Mouse (Mus musculus) forebrain, embryonic 13.5 days (tissue): Measurements from ENCODE around the gene Stat4. TPM values are rescaled to one million over a fixed set of nuclear protein-coding genes. Genes with fewer than 3 reads are reported as not detected.

Experiments
- ATAC-seq: fragments of 200-750 bp; cut with Nextera tagmentation; 2 replicates; pipeline ENCODE4 v1.8.0; 2017
- H3K27ac ChIP-seq: fragments of 300-500 bp; sonication (generic); 2 replicates; pipeline ENCODE4 v1.5.1; 2015; ENCODE audit warnings: inconsistent platforms, mild to moderate bottlenecking, moderate library complexity
- H3K27me3 ChIP-seq: fragments of 300-500 bp; sonication (generic); 2 replicates; pipeline ENCODE4 v1.6.1; 2015; ENCODE audit warnings: mild to moderate bottlenecking, inconsistent platforms
- H3K36me3 ChIP-seq: fragments of 300-500 bp; sonication (generic); 2 replicates; pipeline ENCODE4 v1.6.1; 2015; ENCODE audit warnings: mild to moderate bottlenecking, inconsistent platforms; ENCODE audit not compliant: poor library complexity, severe bottlenecking
- H3K4me1 ChIP-seq: fragments of 300-500 bp; sonication (generic); 2 replicates; pipeline ENCODE4 v1.6.1; 2015; ENCODE audit warnings: inconsistent platforms
- H3K4me2 ChIP-seq: fragments of 300-500 bp; sonication (generic); 2 replicates; pipeline ENCODE4 v1.6.1; 2015; ENCODE audit warnings: inconsistent platforms, mild to moderate bottlenecking, moderate library complexity
- H3K4me3 ChIP-seq: fragments of 300-500 bp; sonication (generic); 2 replicates; pipeline ENCODE4 v1.5.1; 2015; ENCODE audit warnings: mild to moderate bottlenecking, inconsistent platforms
- H3K9ac ChIP-seq: fragments of 300-500 bp; sonication (generic); 2 replicates; pipeline ENCODE4 v1.6.1; 2015; ENCODE audit warnings: mild to moderate bottlenecking, inconsistent platforms
- H3K9me3 ChIP-seq: fragments of 300-500 bp; sonication (generic); replicated peaks from 2 replicates; pipeline ENCODE4 v1.6.1; 2016; ENCODE audit warnings: inconsistent platforms
- WGBS: fragments of 180-500 bp; shearing (Covaris S2); methylation state at CpG from one replicate; pipeline ENCODE4 v1.1.7; 2015; 5-methylcytosine and 5-hydroxymethylcytosine counted together
- polyA plus RNA-seq: library from polyadenylated mRNA; unstranded; fragments of >200 nt; fragmentation: Nextera tagmentation; extraction: Ambion mirVana; gene quantifications from 2 replicates; pipeline ENCODE4 v1.2.1, GENCODE M21; 2015

Gene Stat4
- polyA plus RNA-seq, 1 experiment from 2014 or later, result 2.9 TPM

DNA sequence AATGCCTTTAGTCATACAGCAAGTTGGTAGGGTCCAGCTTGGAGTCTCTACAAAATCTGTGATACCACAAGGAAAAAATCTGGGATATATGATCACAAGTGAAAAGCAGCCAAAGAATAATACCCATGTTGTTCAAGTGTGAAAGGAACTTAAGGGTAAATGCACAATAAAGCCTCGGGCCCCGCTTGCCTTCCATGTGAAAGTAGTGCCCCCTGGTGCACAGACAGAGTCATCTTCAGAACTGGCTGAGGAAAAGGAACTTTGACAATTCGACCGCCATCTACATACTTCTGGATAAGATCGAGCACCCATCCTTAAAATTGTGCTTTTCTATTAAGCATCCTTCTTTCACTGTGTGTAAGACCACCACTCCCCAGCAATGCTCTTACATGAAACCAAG lies 11.6 kb downstream of the Stat4 start:
- 54% methylated on average over 5 of the region's 5 CpGs for WGBS
- H3K36me3 ChIP-seq, result no peaks in the 10 kb centered on the region
- no peak overlapping the region for H3K9ac ChIP-seq
- H3K4me3 ChIP-seq, result no peak overlapping the region
- no peaks in the 10 kb centered on the region for H3K9me3 ChIP-seq
- no peak for ATAC-seq
- peaks cover 15% of the 10 kb centered on the region for H3K4me1 ChIP-seq
- H3K27me3 ChIP-seq, result no peaks in the 10 kb centered on the region
- no peak overlapping the region; the same call in 1 of the 2 replicates for H3K27ac ChIP-seq
- H3K4me2 ChIP-seq, result no peak overlapping the region

GRCm38 (mm10) chr1:52004096-52004495 lies 17.1 kb downstream of the Stat4 start:
- H3K4me1 ChIP-seq, result peaks cover 10% of the 10 kb centered on the region

GRCm38 (mm10) chr1:52008443-52008842 lies 21.5 kb downstream of the Stat4 start:
- ATAC-seq, result 0 out of 2 replicates have a peak, but pooled peaks have one; percentile 24
- Histone ChIP-seq H3K4me1 (peaks cover 11% of the 10 kb centered on the region), H3K27ac (no peak overlapping the region), H3K4me3 (peak overlapping the region; percentile 31), H3K9me3 (no peaks in the 10 kb centered on the region), H3K27me3 (no peaks in the 10 kb centered on the region), H3K4me2 (peak overlapping the region; percentile 59), H3K36me3 (no peaks in the 10 kb centered on the region), H3K9ac (0 out of 2 replicates have a peak overlapping the region, but pooled peaks have one; percentile 3)
- 7% methylated on average over 11 of the region's 11 CpGs for WGBS

More at GRCm38 (mm10) chr1:52004096-52004495, 17.1 kb downstream of the Stat4 start:
- WGBS, result 20% methylated on average over 8 of the region's 8 CpGs
- Histone ChIP-seq H3K27ac (no peak overlapping the region), H3K9ac (no peak overlapping the region), H3K36me3 (no peaks in the 10 kb centered on the region), H3K4me2 (no peak overlapping the region), H3K4me3 (no peak overlapping the region), H3K9me3 (no peaks in the 10 kb centered on the region), H3K27me3 (no peaks in the 10 kb centered on the region)
- peak; percentile 80 for ATAC-seq

- Histone ChIP-seq H3K9me3 (no peaks in the 10 kb centered on the region), H3K4me1 (peaks cover 11% of the 10 kb centered on the region), H3K4me3 (peak overlapping the region; percentile 31), H3K36me3 (no peaks in the 10 kb centered on the region), H3K27ac (no peak overlapping the region), H3K9ac (0 out of 2 replicates have a peak overlapping the region, but pooled peaks have one; percentile 3), H3K4me2 (peak overlapping the region; percentile 59), H3K27me3 (no peaks in the 10 kb centered on the region)
- 0 out of 2 replicates have a peak, but pooled peaks have one; percentile 21 for ATAC-seq
- 3% methylated on average over 12 of the region's 12 CpGs for whole genome bisulfite sequencing
Observed at GRCm38 (mm10) chr1:52008947-52009346, 22.0 kb downstream of the Stat4 start.

GRCm38 (mm10) chr1:52010741-52011140 lies 23.8 kb downstream of the Stat4 start:
- Histone ChIP-seq H3K9me3 (no peaks in the 10 kb centered on the region), H3K27me3 (no peaks in the 10 kb centered on the region), H3K4me1 (peaks cover 11% of the 10 kb centered on the region), H3K9ac (no peak overlapping the region), H3K4me3 (no peak overlapping the region), H3K4me2 (no peak overlapping the region), H3K36me3 (no peaks in the 10 kb centered on the region), H3K27ac (no peak overlapping the region)
- ATAC-seq, result no peak
- WGBS, result 87% methylated on average over 5 of the region's 5 CpGs

- H3K9ac ChIP-seq, result no peak overlapping the region
- no peaks in the 10 kb centered on the region for H3K9me3 ChIP-seq
- H3K27me3 ChIP-seq, result no peaks in the 10 kb centered on the region
- ATAC-seq, result no peak
- 61% methylated on average over 3 of the region's 3 CpGs for WGBS
- H3K4me2 ChIP-seq, result no peak overlapping the region
- peaks cover 11% of the 10 kb centered on the region for H3K4me1 ChIP-seq
- no peaks in the 10 kb centered on the region for H3K36me3 ChIP-seq
- no peak overlapping the region for H3K27ac ChIP-seq
- no peak overlapping the region for H3K4me3 ChIP-seq
Observed at GRCm38 (mm10) chr1:52011227-52011626, 24.3 kb downstream of the Stat4 start.

- Histone ChIP-seq H3K4me3 (no peak overlapping the region), H3K9me3 (no peaks in the 10 kb centered on the region), H3K36me3 (no peaks in the 10 kb centered on the region), H3K4me2 (no peak overlapping the region), H3K4me1 (peaks cover 11% of the 10 kb centered on the region), H3K27ac (no peak overlapping the region), H3K9ac (no peak overlapping the region), H3K27me3 (no peaks in the 10 kb centered on the region)
- no peak for ATAC-seq
Observed at GRCm38 (mm10) chr1:52012231-52012630, 25.3 kb downstream of the Stat4 start.

DNA sequence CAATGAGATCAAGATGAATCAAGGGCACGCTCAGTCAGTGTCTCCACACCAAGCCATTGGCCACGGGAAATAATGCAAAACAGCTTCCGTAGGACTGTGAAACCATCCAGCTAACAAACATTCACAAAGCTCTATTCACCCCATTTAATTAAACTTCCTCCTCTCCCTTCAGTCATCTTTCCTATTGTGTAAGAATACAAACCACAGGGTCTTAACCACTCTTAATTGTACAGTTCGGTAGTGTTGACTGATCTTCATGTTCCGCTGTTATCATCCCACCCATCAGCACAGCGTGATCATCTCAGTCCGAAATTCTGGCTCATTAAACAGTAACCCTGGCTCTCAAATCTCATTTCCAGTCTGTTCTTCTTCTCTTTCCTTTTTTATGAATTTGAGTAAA lies 25.8 kb downstream of the Stat4 start:
- Histone ChIP-seq H3K9me3 (no peaks in the 10 kb centered on the region), H3K27me3 (no peaks in the 10 kb centered on the region), H3K4me2 (no peak overlapping the region), H3K27ac (no peak overlapping the region), H3K4me1 (peaks cover 11% of the 10 kb centered on the region), H3K4me3 (no peak overlapping the region), H3K36me3 (no peaks in the 10 kb centered on the region), H3K9ac (no peak overlapping the region)
- WGBS, result 71% methylated on average over 7 of the region's 7 CpGs
- no peak for ATAC-seq

- WGBS, result 81% methylated on average over 4 of the region's 4 CpGs
Observed at GRCm38 (mm10) chr1:52019621-52020020, 32.7 kb downstream of the Stat4 start.

DNA sequence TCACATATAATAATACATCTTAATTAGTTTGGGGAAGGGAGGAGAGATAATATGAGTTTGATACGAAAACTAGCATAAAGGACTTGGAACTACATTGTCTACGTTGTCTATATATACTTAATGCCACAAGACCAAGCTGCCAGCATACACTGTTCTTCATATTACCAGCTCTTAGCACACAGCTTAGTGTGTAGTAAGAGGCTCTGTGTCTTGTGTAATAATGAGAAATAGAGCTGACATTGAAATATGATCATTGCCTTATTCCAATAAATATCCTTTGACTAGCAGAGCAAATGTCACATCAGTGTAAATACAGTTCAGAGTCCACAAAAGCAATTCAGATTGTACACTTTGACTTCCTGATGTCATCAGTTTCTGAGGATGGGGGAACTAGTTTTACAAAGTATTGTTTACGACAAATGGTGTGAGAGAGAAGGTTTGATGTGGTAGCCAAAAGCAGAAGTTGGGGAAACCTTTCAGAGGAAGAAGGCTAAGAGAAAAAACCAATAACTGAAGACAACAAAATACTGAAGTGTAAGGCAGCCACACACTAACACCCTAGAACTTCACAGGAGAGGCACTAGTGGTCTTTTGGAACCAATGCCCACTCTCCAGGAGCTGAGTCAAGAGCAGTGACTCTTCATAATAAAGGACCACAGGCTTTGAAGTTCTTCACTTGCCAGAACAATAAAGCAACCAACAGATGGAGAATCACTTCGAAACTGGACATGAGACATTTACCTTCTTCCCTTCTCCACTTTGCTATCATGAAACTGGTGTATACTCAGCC lies 35.2 kb downstream of the Stat4 start:
- no peaks in the 10 kb centered on the region for H3K9me3 ChIP-seq
- H3K9ac ChIP-seq, result no peak overlapping the region
- H3K36me3 ChIP-seq, result no peaks in the 10 kb centered on the region
- no peaks in the 10 kb centered on the region for H3K27me3 ChIP-seq
- H3K4me1 ChIP-seq, result no peaks in the 10 kb centered on the region
- H3K27ac ChIP-seq, result no peak overlapping the region
- no peak for ATAC-seq
- 91% methylated on average over 4 of the region's 4 CpGs for WGBS
- no peak overlapping the region for H3K4me3 ChIP-seq
- no peak overlapping the region for H3K4me2 ChIP-seq

More at GRCm38 (mm10) chr1:52019621-52020020, 32.7 kb downstream of the Stat4 start:
- Histone ChIP-seq H3K27ac (no peak overlapping the region), H3K9me3 (no peaks in the 10 kb centered on the region), H3K9ac (no peak overlapping the region), H3K27me3 (no peaks in the 10 kb centered on the region), H3K4me2 (no peak overlapping the region), H3K4me3 (no peak overlapping the region), H3K36me3 (no peaks in the 10 kb centered on the region), H3K4me1 (no peaks in the 10 kb centered on the region)
- ATAC-seq, result no peak

- no peaks in the 10 kb centered on the region for H3K36me3 ChIP-seq
- no peak overlapping the region for H3K27ac ChIP-seq
- ATAC-seq, result no peak
- 91% methylated on average over 5 of the region's 5 CpGs for WGBS
- no peaks in the 10 kb centered on the region for H3K9me3 ChIP-seq
- H3K4me2 ChIP-seq, result no peak overlapping the region
- H3K27me3 ChIP-seq, result no peaks in the 10 kb centered on the region
- no peak overlapping the region for H3K9ac ChIP-seq
- no peaks in the 10 kb centered on the region for H3K4me1 ChIP-seq
- H3K4me3 ChIP-seq, result no peak overlapping the region
Observed at GRCm38 (mm10) chr1:52028686-52029085, 41.7 kb downstream of the Stat4 start.

- no peaks in the 10 kb centered on the region for H3K36me3 ChIP-seq
- no peak overlapping the region for H3K27ac ChIP-seq
- H3K4me3 ChIP-seq, result no peak overlapping the region
- WGBS, result 92% methylated on average over 12 of the region's 12 CpGs
- H3K4me2 ChIP-seq, result no peak overlapping the region
- peaks cover 7% of the 10 kb centered on the region; the same call in 1 of the 2 replicates for H3K4me1 ChIP-seq
- H3K27me3 ChIP-seq, result no peaks in the 10 kb centered on the region
- H3K9ac ChIP-seq, result no peak overlapping the region
- ATAC-seq, result no peak
- H3K9me3 ChIP-seq, result no peaks in the 10 kb centered on the region
Observed at GRCm38 (mm10) chr1:52034816-52035752, 48.1 kb downstream of the Stat4 start.
